Mouse (Mus musculus): ENCODE data around the gene Amigo3. TPM values are rescaled to one million over a fixed set of nuclear protein-coding genes. Genes with fewer than 3 reads are reported as not detected.
"Not testable (repeated sequence)": the region's sequence is repeated elsewhere in the genome, so short reads cannot be mapped to it uniquely, and the experiment has no call there.

The Amigo3 gene
- polyA plus RNA-seq (2014; fragmentation: Nextera tagmentation; extraction: Ambion mirVana): 2.4 and 2.7 TPM in 2 replicates

DNA sequence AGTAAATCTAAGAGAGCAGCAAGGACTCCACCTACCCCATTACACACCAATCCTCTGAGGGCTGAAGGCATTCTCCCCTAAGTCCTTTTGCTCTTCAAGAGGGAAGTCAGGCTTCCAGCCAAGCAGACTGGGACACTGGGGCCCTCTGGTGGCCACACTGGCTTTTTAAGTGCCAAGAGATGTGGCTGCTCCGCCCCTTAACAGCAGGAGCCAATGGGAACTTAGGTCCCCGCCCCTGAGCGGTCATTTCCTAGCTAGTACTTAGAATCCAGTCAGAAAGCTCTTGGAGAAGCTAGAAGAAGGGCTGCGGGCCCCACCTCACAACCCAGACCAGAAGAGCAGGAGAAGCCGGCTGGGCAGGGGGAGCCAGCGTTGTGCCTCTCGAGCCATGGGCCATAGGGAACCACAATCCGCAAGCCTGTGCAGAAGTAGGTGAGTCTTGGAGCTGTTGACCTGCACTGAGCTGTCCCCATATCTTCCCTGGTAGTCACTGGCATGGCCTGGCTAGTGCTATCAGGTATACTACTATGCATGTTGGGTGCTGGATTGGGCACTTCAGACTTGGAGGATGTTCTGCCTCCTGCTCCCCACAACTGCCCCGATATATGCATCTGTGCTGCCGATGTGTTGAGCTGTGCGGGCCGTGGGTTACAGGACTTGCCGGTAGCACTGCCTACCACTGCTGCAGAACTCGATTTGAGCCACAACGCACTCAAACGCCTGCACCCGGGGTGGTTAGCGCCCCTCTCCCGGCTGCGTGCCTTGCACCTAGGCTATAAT is at the start of gene Amigo3:
Gene Amigo3 (plus strand): TSS at position 275 of the 780 bp plus-strand sequence.
- DNase-seq (ENCODE audit: low spot score) (peak; percentile 96), ATAC-seq (replicated peaks; ENCODE audit: low FRiP score) (peak; percentile 35)
- no peak within 1 kb of the TSS for H3K4me2 ChIP-seq (ENCODE audit: low read depth, low read length, severe bottlenecking)
- H3K36me3 ChIP-seq (ENCODE audit: control insufficient read depth, insufficient read depth, low read length): no peaks in the 10 kb centered on the region; the same call in 1 of the 2 replicates
- H3K4me1 ChIP-seq (replicated peaks; ENCODE audit: control insufficient read depth, insufficient read depth, low read length): peaks cover 6% of the 10 kb centered on the region; the same call in 1 of the 2 replicates
- H3K27ac ChIP-seq (ENCODE audit: low read depth, low read length): no peak within 1 kb of the TSS
- H3K9ac ChIP-seq (ENCODE audit: low read length): no peak within 1 kb of the TSS
- no peak within 1 kb of the TSS; the same call in 1 of the 2 replicates for H3K4me3 ChIP-seq (ENCODE audit: low read depth, low read length)
- no peaks in the 10 kb centered on the region for H3K9me3 ChIP-seq (ENCODE audit: control insufficient read depth, low read length)
- WGBS: 59% methylated on average over 20 of the region's 20 CpGs
- no peaks in the 10 kb centered on the region for H3K27me3 ChIP-seq (ENCODE audit: control insufficient read depth, insufficient read depth, low read length)

DNA sequence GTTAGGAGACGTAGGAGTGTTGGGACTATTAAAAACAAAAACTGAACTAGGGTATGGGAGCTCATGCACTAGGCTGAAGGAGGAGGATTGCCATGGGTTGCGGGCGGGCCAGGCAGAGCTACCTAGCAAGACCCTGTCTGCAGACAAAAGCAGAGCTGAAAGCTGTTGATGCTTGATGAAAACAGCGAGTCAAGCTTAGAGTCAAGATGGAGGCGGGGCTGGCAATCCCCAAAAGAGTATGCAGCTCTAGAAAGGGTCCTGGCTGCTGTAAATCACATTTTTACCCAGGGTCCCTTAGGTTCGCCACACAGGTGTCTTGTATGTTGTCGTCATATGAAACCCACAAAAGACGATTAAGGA is 49.4 kb upstream of the Amigo3 start:
- peak overlapping the region; percentile 99 for H3K4me3 ChIP-seq (ENCODE audit: low read depth, low read length)
- WGBS: 18% methylated on average over 8 of the region's 8 CpGs
- H3K9me3 ChIP-seq (ENCODE audit: control insufficient read depth, low read length): no peaks in the 10 kb centered on the region
- ATAC-seq (replicated peaks; ENCODE audit: low FRiP score) (no peak), DNase-seq (ENCODE audit: low spot score) (no peak)
- no peaks in the 10 kb centered on the region for H3K36me3 ChIP-seq (ENCODE audit: control insufficient read depth, insufficient read depth, low read length)
- peak overlapping the region; percentile 94 for H3K9ac ChIP-seq (ENCODE audit: low read length)
- H3K4me1 ChIP-seq (replicated peaks; ENCODE audit: control insufficient read depth, insufficient read depth, low read length): peaks cover 5% of the 10 kb centered on the region
- peak overlapping the region; percentile 85 for H3K4me2 ChIP-seq (ENCODE audit: low read depth, low read length, severe bottlenecking)
- 0 out of 2 replicates have a peak overlapping the region, but pooled peaks have one; percentile 82 for H3K27ac ChIP-seq (ENCODE audit: low read depth, low read length)
- no peaks in the 10 kb centered on the region for H3K27me3 ChIP-seq (ENCODE audit: control insufficient read depth, insufficient read depth, low read length)

DNA sequence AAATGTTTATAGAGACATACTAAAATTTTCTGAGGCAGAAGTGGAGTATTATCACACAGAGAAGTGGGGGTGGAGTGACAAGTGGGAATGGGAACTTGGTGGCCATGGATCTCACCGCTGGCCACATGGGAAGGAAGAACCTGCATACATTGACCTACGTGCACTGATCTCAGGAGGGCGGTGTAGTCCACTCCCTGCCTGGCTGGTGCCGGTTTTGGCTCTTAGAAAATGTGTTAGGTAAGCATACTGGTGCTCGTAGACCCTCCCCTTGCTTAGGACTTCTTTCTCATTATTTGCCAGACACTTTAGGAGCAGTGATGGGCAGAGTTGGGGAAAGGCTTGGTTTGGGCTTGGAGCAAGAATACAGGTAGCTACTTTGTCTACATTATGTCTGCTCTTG is 44.9 kb upstream of the Amigo3 start:
- DNase-seq (ENCODE audit: low spot score): no peak
- Histone ChIP-seq H3K27me3 (ENCODE audit: control insufficient read depth, insufficient read depth, low read length) (no peaks in the 10 kb centered on the region), H3K9me3 (ENCODE audit: control insufficient read depth, low read length) (no peaks in the 10 kb centered on the region), H3K4me1 (replicated peaks; ENCODE audit: control insufficient read depth, insufficient read depth, low read length) (peaks cover 5% of the 10 kb centered on the region), H3K27ac (ENCODE audit: low read depth, low read length) (no peak overlapping the region), H3K4me2 (ENCODE audit: low read depth, low read length, severe bottlenecking) (no peak overlapping the region), H3K4me3 (ENCODE audit: low read depth, low read length) (no peak overlapping the region), H3K36me3 (ENCODE audit: control insufficient read depth, insufficient read depth, low read length) (no peaks in the 10 kb centered on the region; the same call in 1 of the 2 replicates), H3K9ac (ENCODE audit: low read length) (no peak overlapping the region)
- no peak for ATAC-seq (replicated peaks; ENCODE audit: low FRiP score)
- 95% methylated on average over 5 of the region's 5 CpGs for WGBS

DNA sequence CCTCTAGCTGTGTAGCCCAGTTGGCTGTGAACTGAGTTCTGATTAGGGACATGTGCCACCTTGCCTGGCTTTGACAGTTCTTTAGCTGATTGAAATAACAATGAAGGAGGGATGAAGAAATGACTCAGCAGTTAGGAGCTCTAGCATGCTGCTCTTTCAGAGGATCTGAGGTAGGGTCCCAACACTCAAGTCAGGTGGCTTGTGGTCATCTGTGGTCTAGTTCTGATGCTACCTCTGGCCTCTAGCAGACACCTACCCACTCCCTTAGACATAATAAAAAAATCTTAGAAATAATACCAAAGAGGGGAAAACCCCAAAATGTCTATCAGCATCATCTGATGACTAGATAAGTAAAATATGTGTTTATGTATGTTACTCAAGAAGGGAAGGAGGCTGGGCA is 42.6 kb upstream of the Amigo3 start:
- H3K27ac ChIP-seq (ENCODE audit: low read depth, low read length): no peak overlapping the region
- H3K4me3 ChIP-seq (ENCODE audit: low read depth, low read length): no peak overlapping the region
- no peaks in the 10 kb centered on the region for H3K9me3 ChIP-seq (ENCODE audit: control insufficient read depth, low read length)
- DNase-seq (ENCODE audit: low spot score) (no peak), ATAC-seq (replicated peaks; ENCODE audit: low FRiP score) (no peak)
- no peak overlapping the region for H3K4me2 ChIP-seq (ENCODE audit: low read depth, low read length, severe bottlenecking)
- H3K27me3 ChIP-seq (ENCODE audit: control insufficient read depth, insufficient read depth, low read length): no peaks in the 10 kb centered on the region
- H3K9ac ChIP-seq (ENCODE audit: low read length): no peak overlapping the region
- H3K36me3 ChIP-seq (ENCODE audit: control insufficient read depth, insufficient read depth, low read length): no peaks in the 10 kb centered on the region; the same call in 1 of the 2 replicates
- no peaks in the 10 kb centered on the region for H3K4me1 ChIP-seq (replicated peaks; ENCODE audit: control insufficient read depth, insufficient read depth, low read length)

DNA sequence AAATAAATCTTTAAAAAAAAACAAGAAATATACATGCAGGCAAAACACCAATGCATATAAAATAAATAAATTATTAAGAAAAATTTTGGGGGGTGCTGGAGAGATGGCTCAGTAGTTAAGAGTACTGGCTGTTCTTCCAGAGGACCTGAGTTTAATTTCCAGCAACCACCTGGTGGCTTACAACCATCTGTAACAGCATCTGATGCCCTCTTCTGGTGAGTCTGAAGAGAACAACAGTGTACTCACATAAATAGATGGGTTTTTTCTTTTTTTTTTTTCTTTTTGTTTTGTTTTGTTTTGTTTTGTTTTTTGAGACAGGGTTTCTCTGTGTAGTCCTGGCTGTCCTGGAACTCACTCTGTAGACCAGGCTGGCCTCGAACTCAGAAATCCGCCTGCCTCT is 39.4 kb upstream of the Amigo3 start:
- H3K27ac ChIP-seq (ENCODE audit: low read depth, low read length); H3K4me3 ChIP-seq (ENCODE audit: low read depth, low read length); H3K36me3 ChIP-seq (ENCODE audit: control insufficient read depth, insufficient read depth, low read length); H3K9me3 ChIP-seq (ENCODE audit: control insufficient read depth, low read length); ATAC-seq (replicated peaks; ENCODE audit: low FRiP score); H3K4me2 ChIP-seq (ENCODE audit: low read depth, low read length, severe bottlenecking); DNase-seq (ENCODE audit: low spot score); H3K4me1 ChIP-seq (replicated peaks; ENCODE audit: control insufficient read depth, insufficient read depth, low read length); H3K9ac ChIP-seq (ENCODE audit: low read length); H3K27me3 ChIP-seq (ENCODE audit: control insufficient read depth, insufficient read depth, low read length): not testable (repeated sequence)
- WGBS: 87% methylated on average over 2 of the region's 2 CpGs

DNA sequence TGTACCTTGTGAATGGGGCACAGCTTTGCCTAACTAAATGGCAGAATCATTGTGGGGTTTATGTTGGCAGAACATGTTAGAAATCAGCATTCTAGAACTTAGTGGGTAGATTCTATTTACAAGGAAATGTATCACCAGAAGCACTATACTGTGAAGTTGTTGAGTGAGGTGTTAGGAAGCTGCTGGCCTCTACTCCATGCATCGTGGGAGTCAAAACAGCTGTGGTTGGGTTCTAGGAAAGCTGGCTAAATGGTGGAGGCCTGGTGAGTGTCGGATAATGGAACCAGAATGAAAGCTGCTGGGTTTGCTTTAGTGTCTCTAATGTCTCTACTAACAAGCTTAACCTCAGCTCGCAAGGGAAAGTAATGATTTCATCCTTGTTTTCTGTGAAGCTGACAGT is 35.8 kb upstream of the Amigo3 start:
- Histone ChIP-seq H3K9ac (ENCODE audit: low read length) (no peak overlapping the region), H3K27me3 (ENCODE audit: control insufficient read depth, insufficient read depth, low read length) (no peaks in the 10 kb centered on the region), H3K4me1 (replicated peaks; ENCODE audit: control insufficient read depth, insufficient read depth, low read length) (no peaks in the 10 kb centered on the region), H3K4me2 (ENCODE audit: low read depth, low read length, severe bottlenecking) (no peak overlapping the region), H3K36me3 (ENCODE audit: control insufficient read depth, insufficient read depth, low read length) (no peaks in the 10 kb centered on the region; the same call in 1 of the 2 replicates), H3K4me3 (ENCODE audit: low read depth, low read length) (no peak overlapping the region), H3K9me3 (ENCODE audit: control insufficient read depth, low read length) (no peaks in the 10 kb centered on the region), H3K27ac (ENCODE audit: low read depth, low read length) (no peak overlapping the region)
- 80% methylated on average over 3 of the region's 3 CpGs for WGBS
- DNase-seq (ENCODE audit: low spot score) (no peak), ATAC-seq (replicated peaks; ENCODE audit: low FRiP score) (no peak)

DNA sequence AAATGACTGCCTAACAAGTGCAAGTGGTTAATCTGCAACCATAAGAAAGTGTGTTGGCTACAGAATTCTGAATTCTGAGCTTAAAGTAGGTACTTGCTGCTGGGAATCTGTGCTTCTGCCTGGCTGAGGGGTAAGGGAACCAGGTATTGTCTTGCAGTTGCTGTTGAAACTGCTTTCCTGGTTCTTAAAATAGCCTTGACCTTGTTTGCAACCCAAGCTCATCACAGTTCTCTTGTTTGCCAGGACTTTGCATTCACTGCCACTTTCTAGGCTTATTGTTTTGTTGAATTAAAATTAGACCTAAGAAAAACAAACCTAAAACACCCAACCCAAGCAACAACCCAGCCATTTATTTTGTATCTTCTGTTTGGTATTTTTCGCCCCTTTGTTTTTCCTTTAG is 32.2 kb upstream of the Amigo3 start:
- no peak overlapping the region for H3K27ac ChIP-seq (ENCODE audit: low read depth, low read length)

DNA sequence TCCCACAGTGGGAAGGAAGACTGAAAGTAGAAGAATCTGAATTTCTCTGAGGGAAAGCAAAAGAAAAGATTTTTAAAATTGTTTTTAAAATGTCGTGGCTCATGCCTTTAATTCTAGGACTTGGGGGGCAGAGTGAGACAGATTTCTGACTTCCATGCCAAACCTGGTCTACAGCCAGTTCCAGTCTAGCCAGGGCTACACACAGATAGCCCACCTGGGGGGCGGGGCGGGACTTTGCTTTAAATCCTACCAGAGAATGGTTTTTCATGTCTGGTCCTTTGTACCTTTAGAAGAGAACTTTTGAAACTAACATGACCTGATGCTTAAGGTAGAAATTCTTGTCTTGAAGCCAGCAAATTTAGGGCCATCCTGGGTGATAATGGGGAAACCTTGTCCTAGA is 29.7 kb upstream of the Amigo3 start:
- Histone ChIP-seq H3K9ac (ENCODE audit: low read length) (no peak overlapping the region), H3K4me2 (ENCODE audit: low read depth, low read length, severe bottlenecking) (no peak overlapping the region), H3K4me3 (ENCODE audit: low read depth, low read length) (no peak overlapping the region), H3K27me3 (ENCODE audit: control insufficient read depth, insufficient read depth, low read length) (no peaks in the 10 kb centered on the region), H3K36me3 (ENCODE audit: control insufficient read depth, insufficient read depth, low read length) (peaks cover 5% of the 10 kb centered on the region), H3K27ac (ENCODE audit: low read depth, low read length) (no peak overlapping the region), H3K9me3 (ENCODE audit: control insufficient read depth, low read length) (no peaks in the 10 kb centered on the region), H3K4me1 (replicated peaks; ENCODE audit: control insufficient read depth, insufficient read depth, low read length) (no peaks in the 10 kb centered on the region)
- no peak for ATAC-seq (replicated peaks; ENCODE audit: low FRiP score)
- WGBS: 89% methylated on average over 3 of the region's 3 CpGs
- DNase-seq (ENCODE audit: low spot score): no peak

More for the DNA sequence above, 32.2 kb upstream of the Amigo3 start:
- 90% methylated on average over 1 of the region's 1 CpGs for WGBS
- H3K4me2 ChIP-seq (ENCODE audit: low read depth, low read length, severe bottlenecking): no peak overlapping the region
- no peaks in the 10 kb centered on the region for H3K27me3 ChIP-seq (ENCODE audit: control insufficient read depth, insufficient read depth, low read length)
- H3K9ac ChIP-seq (ENCODE audit: low read length): no peak overlapping the region
- no peak for ATAC-seq (replicated peaks; ENCODE audit: low FRiP score)
- H3K36me3 ChIP-seq (ENCODE audit: control insufficient read depth, insufficient read depth, low read length): no peaks in the 10 kb centered on the region; the same call in none of the 2 replicates
- no peak overlapping the region for H3K4me3 ChIP-seq (ENCODE audit: low read depth, low read length)
- no peak for DNase-seq (ENCODE audit: low spot score)
- H3K9me3 ChIP-seq (ENCODE audit: control insufficient read depth, low read length): no peaks in the 10 kb centered on the region
- no peaks in the 10 kb centered on the region for H3K4me1 ChIP-seq (replicated peaks; ENCODE audit: control insufficient read depth, insufficient read depth, low read length)

DNA sequence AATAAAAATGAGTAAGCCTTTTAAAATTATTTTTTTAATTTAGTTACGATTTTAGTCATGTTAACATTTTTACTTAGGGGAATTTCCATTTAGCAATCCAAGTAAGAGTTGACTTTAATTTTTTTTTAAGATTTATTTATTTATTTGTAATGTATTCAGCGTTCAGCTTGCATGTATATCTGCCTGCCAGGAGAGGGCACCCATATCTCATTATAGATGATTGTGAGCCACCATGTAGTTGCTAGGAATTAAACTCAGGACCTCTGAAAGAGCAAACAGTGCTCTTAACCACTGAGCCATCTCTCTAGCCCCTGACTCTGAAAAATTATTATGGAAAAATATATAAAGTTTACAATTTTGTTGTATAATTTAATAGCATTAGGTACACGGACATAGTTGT is 26.4 kb upstream of the Amigo3 start:
- no peak for ATAC-seq (replicated peaks; ENCODE audit: low FRiP score)
- no peak overlapping the region for H3K9ac ChIP-seq (ENCODE audit: low read length)
- H3K4me2 ChIP-seq (ENCODE audit: low read depth, low read length, severe bottlenecking): no peak overlapping the region
- DNase-seq (ENCODE audit: low spot score): no peak
- no peaks in the 10 kb centered on the region for H3K9me3 ChIP-seq (ENCODE audit: control insufficient read depth, low read length)
- H3K4me3 ChIP-seq (ENCODE audit: low read depth, low read length): no peak overlapping the region
- WGBS: 93% methylated on average over 3 of the region's 3 CpGs
- H3K36me3 ChIP-seq (ENCODE audit: control insufficient read depth, insufficient read depth, low read length): peaks cover 5% of the 10 kb centered on the region
- no peaks in the 10 kb centered on the region for H3K27me3 ChIP-seq (ENCODE audit: control insufficient read depth, insufficient read depth, low read length)
- H3K4me1 ChIP-seq (replicated peaks; ENCODE audit: control insufficient read depth, insufficient read depth, low read length): no peaks in the 10 kb centered on the region
- no peak overlapping the region for H3K27ac ChIP-seq (ENCODE audit: low read depth, low read length)
